Mouse (Mus musculus): ENCODE data around the gene Pdlim4. TPM values are rescaled to one million over a fixed set of nuclear protein-coding genes. Genes with fewer than 3 reads are reported as not detected.

The Pdlim4 gene
- 0.66 and 1.5 TPM in 2 replicates for total RNA-seq (2023)

DNA sequence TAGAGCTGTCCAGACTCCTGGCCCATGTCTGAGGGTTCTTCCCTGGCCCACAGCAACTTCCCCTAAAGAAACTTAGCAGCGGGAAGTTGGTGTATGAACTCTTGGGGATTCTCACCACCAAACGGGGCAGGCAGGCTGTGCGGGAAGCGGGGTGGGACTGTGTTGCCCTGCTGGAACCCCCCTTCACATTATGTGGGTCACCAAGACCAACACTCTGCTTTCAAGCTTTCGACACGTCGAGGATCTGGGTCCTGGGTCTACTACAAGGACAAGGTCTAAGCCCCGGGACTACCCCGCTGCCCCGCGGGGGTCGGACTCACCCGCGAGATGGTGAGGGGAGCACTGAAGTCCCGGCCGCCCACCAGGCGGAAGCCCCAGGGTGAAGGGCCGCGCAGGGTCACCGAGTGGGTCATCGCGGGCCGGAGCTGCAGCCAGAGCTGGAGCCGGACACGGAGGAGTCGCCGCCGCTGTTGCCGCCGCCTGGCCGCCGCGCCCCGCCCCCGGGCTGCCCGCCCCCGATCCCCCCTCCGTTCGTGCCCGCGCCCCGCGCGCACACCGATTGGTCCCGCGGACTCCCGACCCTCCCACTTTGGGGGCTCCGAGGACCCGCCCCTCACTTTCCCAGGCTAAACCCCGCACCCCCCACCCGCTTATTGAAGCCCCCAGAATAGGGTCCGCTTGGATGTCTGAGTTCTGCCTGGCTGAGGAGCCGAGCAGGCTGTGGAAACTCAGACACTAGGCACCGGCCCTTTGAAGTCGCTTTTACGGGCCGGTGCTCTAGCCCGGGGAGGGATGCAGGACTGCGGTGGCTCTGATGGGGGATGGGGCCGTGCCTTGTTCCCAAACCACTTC lies at the start of gene Pdlim4:
Gene Pdlim4, minus strand, starts transcription at position 495 of the 852 bp plus-strand sequence.

DNA sequence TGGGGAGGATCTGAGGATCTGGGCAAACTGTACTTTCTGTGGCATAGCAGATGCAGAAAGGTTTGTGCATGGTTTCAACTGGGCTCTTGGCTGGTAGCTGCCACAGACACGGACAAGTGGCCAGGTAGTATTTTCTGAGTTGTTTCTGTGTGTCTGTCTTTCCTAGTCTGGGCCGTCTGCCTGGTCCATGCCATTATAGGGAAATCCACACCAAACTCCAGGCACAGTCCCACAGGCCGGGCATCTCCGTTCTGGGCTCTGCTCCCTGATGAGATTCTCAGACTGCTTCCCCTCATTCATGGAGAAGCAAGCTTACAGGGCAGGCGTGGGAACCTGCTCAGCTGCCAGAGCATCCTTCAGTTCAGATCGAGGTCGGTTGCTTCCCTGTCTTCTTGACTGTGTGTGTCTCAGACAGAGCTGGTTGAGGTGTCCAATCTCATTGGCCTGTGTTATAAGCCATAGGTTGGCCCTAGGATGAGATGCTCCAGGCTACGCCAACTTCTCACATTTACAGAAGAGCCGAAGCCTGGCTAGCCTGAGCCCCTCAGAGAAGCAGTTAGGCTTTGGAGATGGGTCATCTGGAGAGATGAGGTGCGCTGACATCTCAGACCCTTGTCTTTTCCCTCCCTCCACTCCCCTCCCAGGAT lies 31.4 kb upstream of the Pdlim4 start, which contains the start of gene P4ha2:
Gene P4ha2, plus strand, starts transcription at position 51 of the 647 bp plus-strand sequence.

DNA sequence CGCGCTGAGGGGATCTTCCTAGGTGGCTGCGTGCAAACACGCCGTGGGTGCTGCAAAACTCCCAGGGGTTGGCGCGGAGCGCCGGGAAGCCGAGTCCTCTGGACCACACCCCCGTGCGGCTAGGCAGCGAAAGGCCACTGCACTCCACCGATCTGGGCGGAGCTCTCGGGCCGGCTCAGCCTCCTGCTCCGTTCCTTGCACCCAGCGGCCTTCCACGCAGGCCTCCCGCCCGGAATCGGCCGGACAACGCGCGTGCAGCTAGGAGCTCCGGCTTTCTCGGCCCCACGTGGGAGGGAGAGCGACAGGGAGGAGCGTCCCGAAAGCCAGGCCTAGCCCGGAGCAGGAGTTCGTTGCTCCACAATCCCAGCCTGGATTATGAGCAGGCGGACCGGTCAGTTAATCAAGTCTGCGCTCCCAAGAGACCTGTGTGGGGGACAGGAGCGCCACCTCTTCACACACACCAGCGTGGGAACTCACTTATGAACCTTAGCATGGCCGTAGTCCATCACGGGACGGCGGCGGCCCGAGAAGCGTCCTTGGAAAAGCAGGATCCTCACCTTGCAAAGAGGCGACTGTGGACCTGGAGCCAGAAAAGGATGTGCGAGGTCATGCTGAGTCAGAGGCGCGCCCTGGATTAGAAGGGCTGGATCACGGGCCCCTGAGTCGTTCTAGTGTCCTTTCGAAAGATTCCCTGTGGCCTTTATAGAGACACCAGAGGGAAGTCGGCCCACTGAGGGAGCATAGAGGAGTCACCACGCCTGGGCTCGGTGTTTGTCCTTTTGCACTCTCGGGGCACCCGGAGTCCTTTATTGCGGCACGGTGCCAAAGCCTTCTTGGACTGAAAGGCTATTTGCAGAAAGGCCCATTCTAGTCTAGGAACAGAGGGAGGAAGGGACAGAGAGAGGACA lies 40.5 kb downstream of the Pdlim4 start, which contains the start of gene Slc22a4:
Gene Slc22a4, minus strand, starts transcription at position 47 of the 908 bp plus-strand sequence.

Other genes starting within 250 kb of the Pdlim4 start
- 0.41 TPM in 1 of 2 replicates, not detected in the other for gene Gm12216, start 209.8 kb downstream of the Pdlim4 start, total RNA-seq (2023)
- 5.4 and 6.4 TPM in 2 replicates for gene Slc22a5, start 177.4 kb downstream of the Pdlim4 start, total RNA-seq (2023)
- gene Slc22a21, start 88.7 kb downstream of the Pdlim4 start, total RNA-seq (2023) = 1.7 and 3.2 TPM in 2 replicates
- gene Slc22a4, start 40.9 kb downstream of the Pdlim4 start, total RNA-seq (2023) = 16.3 and 24.7 TPM in 2 replicates
- gene P4ha2, start 31.1 kb upstream of the Pdlim4 start, total RNA-seq (2023) = 0.54 TPM in 1 of 2 replicates, not detected in the other
- not detected in 2 replicates for gene Csf2, start 180.7 kb upstream of the Pdlim4 start, total RNA-seq (2023)
- gene Il3, start 198.3 kb upstream of the Pdlim4 start, total RNA-seq (2023) = not detected in 2 replicates
- gene Acsl6, start 234.8 kb upstream of the Pdlim4 start, total RNA-seq (2023) = 0.41 TPM in 1 of 2 replicates, not detected in the other

All from neutrophil, adult 65 days (primary cell).